Mouse (Mus musculus) activated CD4-positive, CD25-positive, alpha-beta regulatory T cell (primary cell): ENCODE data around the gene Tmco2. TPM values are rescaled to one million over a fixed set of nuclear protein-coding genes. Genes with fewer than 3 reads are reported as not detected.

Experiments used
- polyA plus RNA-seq, 2 experiments: library from polyadenylated mRNA; unstranded; fragments of 100-300 nt; shearing (Covaris generic); gene quantifications; one replicate each; pipeline ENCODE4 v1.2.1; 2017

The Tmco2 gene
- not detected for polyA plus RNA-seq

GRCm38 (mm10) chr4:121109126-121109525, at the start of gene Tmco2:
Gene Tmco2, minus strand, starts transcription at chr4:121109226.

GRCm38 (mm10) chr4:121097650-121098378, 11.2 kb downstream of the Tmco2 start, which contains the start of gene Zmpste24:
Gene Zmpste24, minus strand, starts transcription at chr4:121098241.

Other genes with a start within 250 kb of the Tmco2 start
- gene Exo5, start 184.2 kb downstream of the Tmco2 start, polyA plus RNA-seq: 10 to 100 TPM; 27.2 to 27.6 TPM
- gene Zfp69, start 157.5 kb downstream of the Tmco2 start, polyA plus RNA-seq: 1 to 10 TPM; 2.3 to 3.1 TPM
- gene Smap2, start 92.0 kb downstream of the Tmco2 start, polyA plus RNA-seq: 10 to 100 TPM; 65.6 to 69.1 TPM
- not detected for gene Col9a2, start 69.8 kb downstream of the Tmco2 start, polyA plus RNA-seq
- gene Zmpste24, start 11.0 kb downstream of the Tmco2 start, polyA plus RNA-seq: 10 to 100 TPM; 46.1 to 47.0 TPM
- 10 to 100 TPM; 33.5 to 34.6 TPM for gene Rlf, start 105.9 kb upstream of the Tmco2 start, polyA plus RNA-seq
- not detected for gene Gm12888, start 215.7 kb upstream of the Tmco2 start, polyA plus RNA-seq